Mouse (Mus musculus) kidney, adult 10 weeks (tissue): ENCODE data around the gene Zswim1. TPM values are rescaled to one million over a fixed set of nuclear protein-coding genes. Genes with fewer than 3 reads are reported as not detected.

Experiments used
- polyA plus RNA-seq: library from polyadenylated mRNA; stranded (reverse); fragments of 350-450 nt; fragmentation: Illumina TruSeq; extraction: RNeasy Lipid Tissue Mini Kit (QIAGEN cat#74804); gene quantifications from one replicate; pipeline ENCODE4 v1.2.3, GENCODE M21; 2014; ENCODE audit warnings: low read depth, low replicate concordance

The Zswim1 gene
- polyA plus RNA-seq, result 3.4 TPM

GRCm38 (mm10) chr2:164822636-164823165, at the start of gene Zswim1:
Gene Zswim1 (plus strand): TSS chr2:164822686.

GRCm38 (mm10) chr2:164779481-164780086, 42.9 kb upstream of the Zswim1 start, which contains the start of gene Tnnc2:
Gene Tnnc2 (minus strand): TSS chr2:164779967.

GRCm38 (mm10) chr2:164785481-164786387, 36.8 kb upstream of the Zswim1 start, which contains the start of gene Snx21:
Gene Snx21 (plus strand): TSS chr2:164785823.

GRCm38 (mm10) chr2:164804533-164805331, 17.8 kb upstream of the Zswim1 start, which contains the start of the genes Acot8 and Zswim3:
Gene Acot8 (minus strand): TSS chr2:164804882.
Gene Zswim3 (plus strand): TSS chr2:164805098.

GRCm38 (mm10) chr2:164828437-164828836, 6.0 kb downstream of the Zswim1 start, which contains the start of gene Spata25:
Gene Spata25 (minus strand): TSS chr2:164828537.

GRCm38 (mm10) chr2:164832748-164833301, 10.3 kb downstream of the Zswim1 start, which contains the start of gene Ctsa:
Gene Ctsa (plus strand): TSS chr2:164832873.

GRCm38 (mm10) chr2:164833314-164833959, 11.0 kb downstream of the Zswim1 start, which contains the start of gene Neurl2:
Gene Neurl2 (minus strand): TSS chr2:164833456.

GRCm38 (mm10) chr2:164857101-164857821, 34.8 kb downstream of the Zswim1 start, which contains the start of gene Pltp:
Gene Pltp (minus strand): TSS chr2:164857711.

Other genes with a start within 250 kb of the Zswim1 start
- not detected for gene Spint3, start 249.2 kb upstream of the Zswim1 start, polyA plus RNA-seq
- not detected for gene Wfdc6a, start 237.2 kb upstream of the Zswim1 start, polyA plus RNA-seq
- gene Eppin, start 229.1 kb upstream of the Zswim1 start, polyA plus RNA-seq, result not detected
- not detected for gene Wfdc6b, start 209.2 kb upstream of the Zswim1 start, polyA plus RNA-seq
- gene Wfdc8, start 209.1 kb upstream of the Zswim1 start, polyA plus RNA-seq, result not detected
- 37.6 TPM for gene Wfdc16, start 183.9 kb upstream of the Zswim1 start, polyA plus RNA-seq
- not detected for gene Wfdc10, start 166.6 kb upstream of the Zswim1 start, polyA plus RNA-seq
- gene Wfdc9, start 166.1 kb upstream of the Zswim1 start, polyA plus RNA-seq, result not detected
- gene Wfdc11, start 148.6 kb upstream of the Zswim1 start, polyA plus RNA-seq, result not detected
- gene Wfdc13, start 137.6 kb upstream of the Zswim1 start, polyA plus RNA-seq, result not detected
- not detected for gene Spint4, start 124.2 kb upstream of the Zswim1 start, polyA plus RNA-seq
- gene Spint5, start 107.4 kb upstream of the Zswim1 start, polyA plus RNA-seq, result not detected
- gene Wfdc3, start 76.8 kb upstream of the Zswim1 start, polyA plus RNA-seq, result 1.2 TPM
- 2.1 TPM for gene Dnttip1, start 76.7 kb upstream of the Zswim1 start, polyA plus RNA-seq
- gene Ube2c, start 52.8 kb upstream of the Zswim1 start, polyA plus RNA-seq, result 1.3 TPM
- gene Tnnc2, start 42.7 kb upstream of the Zswim1 start, polyA plus RNA-seq, result not detected
- 1.1 TPM for gene Snx21, start 36.9 kb upstream of the Zswim1 start, polyA plus RNA-seq
- 1.7 TPM for gene Acot8, start 17.8 kb upstream of the Zswim1 start, polyA plus RNA-seq
- 1.5 TPM for gene Zswim3, start 17.6 kb upstream of the Zswim1 start, polyA plus RNA-seq
- gene Spata25, start 5.9 kb downstream of the Zswim1 start, polyA plus RNA-seq, result not detected
- 52.2 TPM for gene Ctsa, start 10.2 kb downstream of the Zswim1 start, polyA plus RNA-seq
- gene Neurl2, start 10.8 kb downstream of the Zswim1 start, polyA plus RNA-seq, result not detected
- gene Pltp, start 35.0 kb downstream of the Zswim1 start, polyA plus RNA-seq, result 0.44 TPM
- 4.1 TPM for gene Pcif1, start 56.6 kb downstream of the Zswim1 start, polyA plus RNA-seq
- 0.16 TPM for gene Zfp335, start 89.1 kb downstream of the Zswim1 start, polyA plus RNA-seq
- gene Mmp9, start 118.1 kb downstream of the Zswim1 start, polyA plus RNA-seq, result 0.40 TPM
- gene Slc12a5, start 138.1 kb downstream of the Zswim1 start, polyA plus RNA-seq, result 1.7 TPM
- 9.3 TPM for gene Ncoa5, start 212.2 kb downstream of the Zswim1 start, polyA plus RNA-seq
- 0.49 TPM for gene Cd40, start 232.9 kb downstream of the Zswim1 start, polyA plus RNA-seq